Mouse (Mus musculus): ENCODE results near the gene D17Wsu92e. TPM values are rescaled to one million over a fixed set of nuclear protein-coding genes. Genes with fewer than 3 reads are reported as not detected.

The D17Wsu92e gene
- total RNA-seq, 1 experiment: 68.4 TPM

DNA sequence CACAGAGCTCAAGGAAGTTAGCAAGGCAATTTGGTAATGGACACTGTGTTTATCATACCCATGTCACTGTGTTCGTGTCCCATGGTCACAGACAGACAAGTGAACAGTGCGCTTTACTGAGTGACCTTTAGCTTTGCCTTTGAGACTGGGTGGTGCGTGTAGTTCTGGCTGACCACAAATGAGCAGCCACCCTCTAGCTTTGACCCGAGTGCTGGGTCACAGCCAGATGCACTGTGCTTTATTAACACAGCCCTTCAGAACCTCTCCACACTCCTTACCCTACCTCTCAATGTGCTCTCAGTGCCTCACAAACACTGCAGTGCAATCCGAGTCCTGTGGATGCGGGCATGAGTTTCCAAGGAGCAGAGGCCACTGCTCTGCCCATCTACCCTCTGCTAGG, 27.3 kb downstream of the D17Wsu92e start:
- no peaks in the 10 kb centered on the region for H3K9me3 ChIP-seq (ENCODE audit: control insufficient read depth, insufficient read depth, low read depth, low read length)
- no peak overlapping the region for H3K4me3 ChIP-seq (ENCODE audit: insufficient read depth in 1 of 2, low read depth in 1 of 2, low read length in 2 of 2, poor library complexity in 1 of 2, severe bottlenecking in 1 of 2)
- TF ChIP-seq CHD2 (IDR thresholded peaks at IDR 0.05; ENCODE audit: low read depth, low read length) (no peak), ZNF384 (IDR thresholded peaks at IDR 0.05; ENCODE audit: low read depth, low read length) (no peak), MAFK (IDR thresholded peaks at IDR 0.05; ENCODE audit: insufficient read depth, low read depth, low read length) (no peak), HCFC1 (IDR thresholded peaks at IDR 0.05; ENCODE audit: borderline replicate concordance, insufficient read depth, low read length) (no peak)
- H3K36me3 ChIP-seq (ENCODE audit: control insufficient read depth, insufficient read depth, low read length, poor library complexity, severe bottlenecking): peaks cover 9% of the 10 kb centered on the region; the same call in 1 of the 2 replicates
- no peak for DNase-seq (ENCODE audit: low read depth, low spot score)
- no peak overlapping the region for H3K9ac ChIP-seq (ENCODE audit: insufficient read depth, low read depth, low read length, poor library complexity, severe bottlenecking)
- H3K27ac ChIP-seq (ENCODE audit: insufficient read depth, low read depth, low read length, poor library complexity, severe bottlenecking): no peak overlapping the region
- in situ Hi-C loops (cut with MboI; ENCODE audit: low sequenced_read_pairs in 2 of 2, unreplicated experiment in 2 of 2): no loop called here
- peaks cover 0 to 9% of the 10 kb centered on the region in 2 experiments; a peak in 2 of 4 replicates for H3K4me1 ChIP-seq (ENCODE audit: control insufficient read depth in 2 of 2, insufficient read depth in 2 of 2, low read length in 2 of 2, poor library complexity in 1 of 2)

DNA sequence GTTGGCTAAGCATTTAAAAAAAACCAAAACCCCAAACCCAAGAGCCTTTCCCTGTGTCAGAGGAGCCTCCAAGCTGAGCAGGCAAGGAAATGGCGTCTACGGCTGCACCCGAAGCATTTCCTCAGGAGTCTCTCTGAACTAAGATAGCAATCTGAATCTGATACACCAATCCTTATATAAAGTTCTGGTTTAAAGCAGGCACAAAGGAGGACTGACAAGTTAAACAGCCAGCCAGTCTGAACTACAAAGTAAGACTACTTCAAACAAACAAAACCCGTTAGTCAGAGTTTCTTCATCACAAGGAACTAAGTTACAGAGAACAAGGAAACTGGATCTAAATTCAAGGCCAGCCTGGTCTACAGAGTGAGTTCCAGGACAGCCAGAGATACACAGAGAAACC, 27.9 kb downstream of the D17Wsu92e start:
- Histone ChIP-seq H3K27ac (ENCODE audit: insufficient read depth, low read depth, low read length, poor library complexity, severe bottlenecking) (no peak overlapping the region), H3K9ac (ENCODE audit: insufficient read depth, low read depth, low read length, poor library complexity, severe bottlenecking) (no peak overlapping the region)
- in situ Hi-C loops (cut with MboI; ENCODE audit: low sequenced_read_pairs in 2 of 2, unreplicated experiment in 2 of 2): no loop called here

DNA sequence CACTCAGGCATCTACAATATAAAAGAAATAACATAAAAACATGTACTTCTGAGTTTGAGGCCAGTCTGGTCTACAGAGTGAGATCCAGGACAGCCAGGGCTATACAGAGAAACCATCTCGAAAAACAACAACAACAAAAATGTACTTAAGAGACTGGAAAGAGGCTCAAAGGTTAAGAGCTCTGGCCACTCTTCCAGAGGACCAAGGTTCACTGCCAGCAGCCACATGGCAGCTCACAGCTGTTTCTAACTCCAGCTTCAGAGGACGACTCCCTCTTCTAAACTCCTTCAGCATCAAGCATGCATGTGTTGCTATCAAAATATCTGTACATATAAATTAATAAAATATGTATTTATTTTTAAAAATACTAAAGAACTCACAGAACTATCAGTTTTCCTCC, 28.9 kb downstream of the D17Wsu92e start:
- Histone ChIP-seq H3K9ac (ENCODE audit: insufficient read depth, low read depth, low read length, poor library complexity, severe bottlenecking) (no peak overlapping the region), H3K4me1 (ENCODE audit: control insufficient read depth in 2 of 2, insufficient read depth in 2 of 2, low read length in 2 of 2, poor library complexity in 1 of 2) (peaks cover 0 to 3% of the 10 kb centered on the region in 2 experiments; a peak in 1 of 4 replicates), H3K27ac (ENCODE audit: insufficient read depth, low read depth, low read length, poor library complexity, severe bottlenecking) (no peak overlapping the region), H3K9me3 (ENCODE audit: control insufficient read depth, insufficient read depth, low read depth, low read length) (no peaks in the 10 kb centered on the region), H3K4me3 (ENCODE audit: insufficient read depth in 1 of 2, low read depth in 1 of 2, low read length in 2 of 2, poor library complexity in 1 of 2, severe bottlenecking in 1 of 2) (no peak overlapping the region), H3K36me3 (ENCODE audit: control insufficient read depth, insufficient read depth, low read length, poor library complexity, severe bottlenecking) (peaks cover 9% of the 10 kb centered on the region; the same call in 1 of the 2 replicates)
- DNase-seq (ENCODE audit: low read depth, low spot score): no peak
- TF ChIP-seq CHD2 (IDR thresholded peaks at IDR 0.05; ENCODE audit: low read depth, low read length): no peak
- no peak for TF ChIP-seq MAFK (IDR thresholded peaks at IDR 0.05; ENCODE audit: insufficient read depth, low read depth, low read length)
- TF ChIP-seq ZC3H11A (IDR thresholded peaks at IDR 0.05; ENCODE audit: borderline replicate concordance, low read depth, low read length): no peak
- no peak for TF ChIP-seq HCFC1 (IDR thresholded peaks at IDR 0.05; ENCODE audit: borderline replicate concordance, insufficient read depth, low read length)
- in situ Hi-C loops (cut with MboI; ENCODE audit: low sequenced_read_pairs in 2 of 2, unreplicated experiment in 2 of 2): no loop called here

More for the DNA sequence above, 27.9 kb downstream of the D17Wsu92e start:
- TF ChIP-seq ZNF384 (IDR thresholded peaks at IDR 0.05; ENCODE audit: low read depth, low read length) (no peak), HCFC1 (IDR thresholded peaks at IDR 0.05; ENCODE audit: borderline replicate concordance, insufficient read depth, low read length) (no peak), ZC3H11A (IDR thresholded peaks at IDR 0.05; ENCODE audit: borderline replicate concordance, low read depth, low read length) (no peak), CHD2 (IDR thresholded peaks at IDR 0.05; ENCODE audit: low read depth, low read length) (no peak), MAFK (IDR thresholded peaks at IDR 0.05; ENCODE audit: insufficient read depth, low read depth, low read length) (no peak)
- Histone ChIP-seq H3K36me3 (ENCODE audit: control insufficient read depth, insufficient read depth, low read length, poor library complexity, severe bottlenecking) (peaks cover 9% of the 10 kb centered on the region; the same call in 1 of the 2 replicates), H3K9me3 (ENCODE audit: control insufficient read depth, insufficient read depth, low read depth, low read length) (no peaks in the 10 kb centered on the region), H3K4me3 (ENCODE audit: insufficient read depth in 1 of 2, low read depth in 1 of 2, low read length in 2 of 2, poor library complexity in 1 of 2, severe bottlenecking in 1 of 2) (no peak overlapping the region), H3K4me1 (ENCODE audit: control insufficient read depth in 2 of 2, insufficient read depth in 2 of 2, low read length in 2 of 2, poor library complexity in 1 of 2) (peaks cover 0 to 9% of the 10 kb centered on the region in 2 experiments; a peak in 2 of 4 replicates)
- DNase-seq (ENCODE audit: low read depth, low spot score): no peak

DNA sequence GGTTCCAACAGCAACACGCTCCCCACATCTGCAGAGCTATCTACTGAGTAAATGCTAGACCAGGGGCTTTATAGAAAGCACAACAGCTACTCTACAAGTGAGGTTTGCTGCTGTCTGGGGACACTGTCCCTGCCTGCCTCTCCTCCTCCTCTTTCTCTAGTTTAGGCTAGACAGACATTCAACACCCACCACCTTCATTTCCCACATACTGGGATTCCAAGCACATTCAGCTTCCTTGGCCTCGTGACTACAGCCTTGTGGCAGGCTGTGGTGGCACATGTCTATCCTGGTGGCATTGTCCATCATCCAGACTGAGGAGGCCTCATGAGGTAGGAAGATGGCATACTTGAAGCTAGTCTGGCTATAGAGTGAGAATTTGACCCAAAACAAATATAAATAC, 29.5 kb downstream of the D17Wsu92e start:
- no peak overlapping the region for H3K27ac ChIP-seq (ENCODE audit: insufficient read depth, low read depth, low read length, poor library complexity, severe bottlenecking)
- no peaks in the 10 kb centered on the region for H3K9me3 ChIP-seq (ENCODE audit: control insufficient read depth, insufficient read depth, low read depth, low read length)
- H3K9ac ChIP-seq (ENCODE audit: insufficient read depth, low read depth, low read length, poor library complexity, severe bottlenecking): no peak overlapping the region
- no peak overlapping the region for H3K4me3 ChIP-seq (ENCODE audit: insufficient read depth in 1 of 2, low read depth in 1 of 2, low read length in 2 of 2, poor library complexity in 1 of 2, severe bottlenecking in 1 of 2)
- peaks cover 10% of the 10 kb centered on the region; the same call in 1 of the 2 replicates for H3K36me3 ChIP-seq (ENCODE audit: control insufficient read depth, insufficient read depth, low read length, poor library complexity, severe bottlenecking)
- H3K4me1 ChIP-seq (ENCODE audit: control insufficient read depth in 2 of 2, insufficient read depth in 2 of 2, low read length in 2 of 2, poor library complexity in 1 of 2): peaks cover 0 to 3% of the 10 kb centered on the region in 2 experiments; a peak in 1 of 4 replicates
- in situ Hi-C loops (cut with MboI; ENCODE audit: low sequenced_read_pairs in 2 of 2, unreplicated experiment in 2 of 2): no loop called here
- DNase-seq (ENCODE audit: low read depth, low spot score): no peak
- TF ChIP-seq CHD2 (IDR thresholded peaks at IDR 0.05; ENCODE audit: low read depth, low read length) (no peak), ZNF384 (IDR thresholded peaks at IDR 0.05; ENCODE audit: low read depth, low read length) (no peak), HCFC1 (IDR thresholded peaks at IDR 0.05; ENCODE audit: borderline replicate concordance, insufficient read depth, low read length) (no peak), ZC3H11A (IDR thresholded peaks at IDR 0.05; ENCODE audit: borderline replicate concordance, low read depth, low read length) (no peak), MAFK (IDR thresholded peaks at IDR 0.05; ENCODE audit: insufficient read depth, low read depth, low read length) (no peak)

DNA sequence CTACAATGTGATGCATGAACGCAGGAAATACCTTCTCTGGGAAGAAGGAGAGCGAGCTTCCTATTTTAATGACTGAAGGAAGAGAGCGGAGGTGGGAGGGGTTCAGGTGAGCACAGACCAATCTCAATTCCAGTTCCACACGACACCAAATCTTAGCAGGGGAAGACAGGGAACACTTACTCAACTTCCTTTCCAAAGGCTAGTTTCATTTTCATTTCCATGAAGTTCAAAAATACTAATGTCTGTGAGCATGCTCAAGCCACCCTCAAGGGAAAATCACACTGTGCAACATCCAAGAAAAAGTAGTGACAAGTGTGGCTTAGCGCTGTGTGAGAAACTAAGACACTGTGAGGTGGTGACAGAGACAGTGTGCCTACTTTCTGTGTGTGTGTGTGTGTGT, 30.4 kb downstream of the D17Wsu92e start:
- Histone ChIP-seq H3K9ac (ENCODE audit: insufficient read depth, low read depth, low read length, poor library complexity, severe bottlenecking) (no peak overlapping the region), H3K4me1 (ENCODE audit: control insufficient read depth in 2 of 2, insufficient read depth in 2 of 2, low read length in 2 of 2, poor library complexity in 1 of 2) (0 out of 4 replicates have a peak, but pooled peaks cover 0 to 2% of the 10 kb centered on the region in 2 experiments), H3K27ac (ENCODE audit: insufficient read depth, low read depth, low read length, poor library complexity, severe bottlenecking) (no peak overlapping the region), H3K36me3 (ENCODE audit: control insufficient read depth, insufficient read depth, low read length, poor library complexity, severe bottlenecking) (peaks cover 16% of the 10 kb centered on the region; the same call in 1 of the 2 replicates), H3K4me3 (ENCODE audit: insufficient read depth in 1 of 2, low read depth in 1 of 2, low read length in 2 of 2, poor library complexity in 1 of 2, severe bottlenecking in 1 of 2) (no peak overlapping the region), H3K9me3 (ENCODE audit: control insufficient read depth, insufficient read depth, low read depth, low read length) (no peaks in the 10 kb centered on the region)
- in situ Hi-C loops (cut with MboI; ENCODE audit: low sequenced_read_pairs in 2 of 2, unreplicated experiment in 2 of 2): no loop called here
- TF ChIP-seq ZC3H11A (IDR thresholded peaks at IDR 0.05; ENCODE audit: borderline replicate concordance, low read depth, low read length): no peak
- TF ChIP-seq MAFK (IDR thresholded peaks at IDR 0.05; ENCODE audit: insufficient read depth, low read depth, low read length): no peak
- TF ChIP-seq CHD2 (IDR thresholded peaks at IDR 0.05; ENCODE audit: low read depth, low read length): no peak
- no peak for TF ChIP-seq HCFC1 (IDR thresholded peaks at IDR 0.05; ENCODE audit: borderline replicate concordance, insufficient read depth, low read length)
- no peak for TF ChIP-seq ZNF384 (IDR thresholded peaks at IDR 0.05; ENCODE audit: low read depth, low read length)
- no peak for DNase-seq (ENCODE audit: low read depth, low spot score)

All from ES-E14 (cell line).